In the genomic region with DNA sequence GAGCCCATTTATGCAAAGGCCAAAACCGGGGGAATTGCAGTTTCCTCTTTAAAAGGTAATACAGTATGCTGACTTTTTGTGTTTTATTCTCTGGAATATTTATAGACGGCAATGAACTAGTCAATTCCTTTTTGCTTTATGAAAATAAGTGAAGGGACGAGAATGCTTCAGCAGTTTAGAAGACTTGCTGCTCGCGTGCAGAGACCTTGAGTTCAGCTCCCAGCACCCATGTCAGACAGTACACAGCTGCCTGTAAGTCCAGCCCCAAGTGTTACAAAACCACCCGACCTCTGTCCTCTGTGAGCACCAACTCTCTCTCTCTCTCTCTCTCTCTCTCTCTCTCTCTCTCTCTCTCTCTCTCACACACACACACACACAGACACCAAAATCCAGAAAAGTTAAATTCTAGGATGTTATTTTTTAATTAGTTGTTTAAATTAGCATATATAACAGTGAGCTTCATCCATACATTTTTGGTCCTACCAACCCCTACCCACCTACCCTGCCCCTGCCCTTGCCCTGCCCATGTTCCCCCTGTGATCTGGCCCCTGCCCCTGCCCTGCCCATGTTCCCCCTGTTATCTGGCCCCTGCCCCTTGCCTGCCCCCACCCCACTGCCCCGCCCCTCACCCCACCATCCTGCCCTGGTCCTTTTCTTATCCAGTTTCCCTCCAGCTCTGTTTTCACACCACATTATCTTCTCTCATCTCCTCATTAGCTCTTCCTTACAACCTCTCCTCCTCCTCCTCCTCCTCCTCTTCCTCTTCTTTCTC, we compare ENCODE assay signal across 15 mouse cellular contexts. TPM values are rescaled to one million over a fixed set of nuclear protein-coding genes. Genes with fewer than 3 reads are reported as not detected.
A peak's percentile ranks its signal among the peaks of the same experiment; 100 is the strongest.
DNase-seq lines count a peak whose midpoint lies in the region; ATAC-seq lines count a peak whose summit lies in the region.
"Had no signal": no experiment of that assay in that cellular context is flagged by ENCODE, and none has a peak within 500 bp of the region (broad histone marks: within the 10 kb centered on the region; RNA-seq: fewer than 3 reads in every experiment).

No protein-coding gene starts in this region.

- H3K4me2 ChIP-seq in liver, embryonic 12.5 days = peak overlapping the region; percentile 37
- H3K4me2 ChIP-seq: hindbrain, embryonic 12.5 days had no signal

- no peaks in the 10 kb centered on the region for H3K27me3 ChIP-seq in liver, embryonic 12.5 days (replicated peaks)
- H3K27me3 ChIP-seq: hindbrain, embryonic 12.5 days; Patski had no signal

- H3K9ac ChIP-seq in liver, embryonic 12.5 days = peak overlapping the region; percentile 3; the same call in 1 of the 2 replicates
- H3K9ac ChIP-seq: hindbrain, embryonic 12.5 days had no signal

- peak overlapping the region; percentile 72 for H3K27ac ChIP-seq in liver, embryonic 12.5 days
- H3K27ac ChIP-seq: hindbrain, embryonic 12.5 days had no signal

- ATAC-seq in liver, embryonic 12.5 days = peak; percentile 61
- ATAC-seq: forebrain, embryonic 14.5 days; midbrain, embryonic 16.5 days; Patski had no signal

- H3K36me3 ChIP-seq in liver, embryonic 12.5 days = no peaks in the 10 kb centered on the region
- H3K36me3 ChIP-seq: hindbrain, embryonic 12.5 days had no signal

- H3K9me3 ChIP-seq in liver, embryonic 12.5 days (replicated peaks) = no peaks in the 10 kb centered on the region
- H3K9me3 ChIP-seq: hindbrain, embryonic 12.5 days had no signal

- peak; percentile 22 for DNase-seq in adrenal gland, adult 2 months
- DNase-seq in adrenal gland, postnatal 25 days = no peak
- DNase-seq in kidney, postnatal 36 days = peak; percentile 63 to 77
- no peak for DNase-seq in kidney, adult 18-20 months
- peak; percentile 48 for DNase-seq in yolk sac, embryonic 10.5 days (ENCODE audit: low spot score)
- no peak for DNase-seq in urinary bladder, adult 18-20 months (ENCODE audit: low spot score in 2 of 2)
- no peak for DNase-seq in gastrocnemius, postnatal 4 days (ENCODE audit: low spot score in 2 of 2)
- DNase-seq: cerebellum, postnatal 14 days; heart, adult 18-20 months; lung, adult 18-20 months had no signal

- no peak overlapping the region for H3K4me3 ChIP-seq in liver, embryonic 12.5 days
- H3K4me3 ChIP-seq: hindbrain, embryonic 12.5 days had no signal

- peaks cover 47% of the 10 kb centered on the region for H3K4me1 ChIP-seq in liver, embryonic 12.5 days
- H3K4me1 ChIP-seq: hindbrain, embryonic 12.5 days had no signal

- WGBS in liver, embryonic 12.5 days (ENCODE audit: insufficient replicate concordance) = 51% methylated on average over 6 of the region's 7 CpGs

RNA-seq across cellular contexts. Expression of a gene that starts 25.1 kb away (rescaled TPM):
- 10 to 100 TPM; 25.9 to 40.3 TPM for total RNA-seq in adrenal gland, adult 2 months (2021)
- polyA plus RNA-seq in adrenal gland, adult 2 months (2012; rRNA removed) = 7.5 and 7.9 TPM in 2 replicates
- 36.3 and 40.9 TPM in 2 replicates for total RNA-seq in adrenal gland, postnatal 25 days (2021)
- polyA plus RNA-seq in liver, embryonic 12.5 days (2016; fragmentation: Nextera tagmentation; extraction: Ambion mirVana) = 4.9 and 5.8 TPM in 2 replicates
- 10 to 100 TPM; 34.2 to 40.2 TPM for total RNA-seq in gastrocnemius, postnatal 4 days (2021)

Comparison
In these comparisons a context has a peak if more than half of its experiments do, and no peak if none do; other contexts are left out.
1. DNase-seq: peak in adrenal gland, adult 2 months (single experiment), kidney, postnatal 36 days (2 of 2) and yolk sac, embryonic 10.5 days (single experiment); none in adrenal gland, postnatal 25 days (single experiment), kidney, adult 18-20 months (single experiment), urinary bladder, adult 18-20 months (0 of 2) and gastrocnemius, postnatal 4 days (0 of 2).